Mouse (Mus musculus) embryonic fibroblast, embryonic 13.5 days (primary cell): Measurements from ENCODE around the gene Sugp1.

Experiments
- CTCF ChIP-seq: IDR thresholded peaks from 2 replicates; pipeline ENCODE4 v1.5.1; 2011; ENCODE audit warnings: mild to moderate bottlenecking, control low read depth, low read length, moderate library complexity, borderline replicate concordance; ENCODE audit not compliant: insufficient read depth
- POLR2A ChIP-seq: IDR thresholded peaks from 2 replicates; pipeline ENCODE4 v1.6.1; 2011; ENCODE audit warnings: low read depth, mild to moderate bottlenecking, control low read depth, low read length, moderate library complexity

GRCm38 (mm10) chr8:70049662-70050061 lies 7.0 kb downstream of the Sugp1 start:
- TF ChIP-seq CTCF (no peak), POLR2A (no peak)
